Mouse (Mus musculus): ENCODE data around the gene Atp6v0e2.

DNA sequence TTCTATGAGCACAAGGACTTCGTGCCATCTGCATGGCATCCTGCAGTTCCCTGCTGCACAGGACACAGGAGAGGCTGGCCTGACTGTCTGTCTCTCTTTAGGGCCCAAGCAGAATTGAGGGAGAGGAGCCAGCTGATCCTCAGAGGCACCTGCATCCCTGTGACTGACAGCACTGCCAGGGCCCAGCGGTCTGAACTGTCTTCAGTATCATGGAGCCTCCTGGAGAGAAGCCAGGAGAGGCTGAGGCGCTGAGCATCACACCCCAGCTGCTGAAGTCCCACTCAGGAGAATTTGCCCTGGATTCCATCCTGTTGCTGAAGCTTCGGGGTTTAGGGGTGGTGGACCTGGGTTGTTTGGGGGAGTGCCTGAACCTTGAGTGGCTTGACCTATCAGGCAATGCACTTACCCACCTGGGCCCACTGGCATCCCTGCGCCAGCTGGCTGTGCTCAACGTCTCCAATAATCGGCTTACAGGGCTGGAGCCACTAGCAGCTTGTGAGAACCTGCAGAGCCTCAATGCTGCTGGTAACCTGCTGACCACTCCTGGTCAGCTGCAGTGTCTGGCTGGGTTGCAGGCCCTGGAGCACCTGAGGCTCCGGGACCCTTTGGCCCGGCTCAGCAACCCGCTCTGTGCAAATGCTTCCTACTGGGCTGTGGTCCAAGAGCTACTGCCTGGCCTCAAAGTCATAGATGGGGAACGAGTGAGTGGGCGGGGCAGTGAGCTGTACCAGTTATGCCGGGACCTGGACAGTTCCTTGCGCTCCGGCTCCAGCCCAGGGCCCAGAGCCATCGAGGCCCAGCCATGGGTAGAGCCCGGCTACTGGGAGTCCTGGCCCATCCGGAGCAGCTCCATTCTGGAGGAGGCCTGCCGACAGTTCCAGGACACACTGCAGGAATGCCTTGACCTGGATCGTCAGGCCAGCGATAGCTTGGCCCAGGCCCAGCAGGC, 30.9 kb downstream of the Atp6v0e2 start:
- no peak for TF ChIP-seq CTCF (IDR thresholded peaks at IDR 0.05; ENCODE audit: borderline replicate concordance, control insufficient read depth, extremely low read depth, insufficient read depth, low read length, poor library complexity)
- no peak for TF ChIP-seq POLR2A (IDR thresholded peaks at IDR 0.05; ENCODE audit: control insufficient read depth, extremely low read depth, insufficient read depth, low read length, poor library complexity)
